Mouse (Mus musculus) olfactory bulb, adult 2 months (tissue): ENCODE measurements around the gene Rps6ka5. TPM values are rescaled to one million over a fixed set of nuclear protein-coding genes. Genes with fewer than 3 reads are reported as not detected.

Experiments
- H3K27ac ChIP-seq: fragments of 200-500 bp; 2 replicates; pipeline ENCODE4 v1.5.1; 2012; ENCODE audit warnings: low read depth, low read length; ENCODE audit not compliant: insufficient read depth
- H3K4me1 ChIP-seq: fragments of 200-500 bp; 2 replicates; pipeline ENCODE4 v1.6.1; 2012; ENCODE audit warnings: low read length; ENCODE audit not compliant: control insufficient read depth, insufficient read depth
- H3K4me3 ChIP-seq: fragments of 200-500 bp; 2 replicates; pipeline ENCODE4 v1.5.1; 2012; ENCODE audit warnings: mild to moderate bottlenecking, low read depth, low read length, moderate library complexity; ENCODE audit not compliant: insufficient read depth
- CTCF ChIP-seq: fragments of 200-500 bp; IDR thresholded peaks from 2 replicates; pipeline ENCODE4 v1.5.1; 2012; ENCODE audit warnings: low read depth, mild to moderate bottlenecking, low read length, moderate library complexity; ENCODE audit not compliant: insufficient read depth
- POLR2A ChIP-seq: fragments of 200-500 bp; IDR thresholded peaks from 2 replicates; pipeline ENCODE4 v1.6.1; 2012; ENCODE audit warnings: mild to moderate bottlenecking, low read depth, low read length, moderate library complexity; ENCODE audit not compliant: insufficient read depth
- WGBS: fragments of 180-500 bp; shearing (Covaris S2); methylation state at CpG from one replicate; pipeline ENCODE4 v1.1.7; 2018; 5-methylcytosine and 5-hydroxymethylcytosine counted together
- polyA plus RNA-seq: library from polyadenylated mRNA; stranded (reverse); fragments of >200 nt; gene quantifications from 2 replicates; pipeline ENCODE4 v1.2.4, GENCODE M21; 2012; ENCODE audit warnings: low replicate concordance; ENCODE audit not compliant: missing spikeins, insufficient read depth, insufficient read length

Rps6ka5 gene
- polyA plus RNA-seq, 1 experiment = not detected

DNA sequence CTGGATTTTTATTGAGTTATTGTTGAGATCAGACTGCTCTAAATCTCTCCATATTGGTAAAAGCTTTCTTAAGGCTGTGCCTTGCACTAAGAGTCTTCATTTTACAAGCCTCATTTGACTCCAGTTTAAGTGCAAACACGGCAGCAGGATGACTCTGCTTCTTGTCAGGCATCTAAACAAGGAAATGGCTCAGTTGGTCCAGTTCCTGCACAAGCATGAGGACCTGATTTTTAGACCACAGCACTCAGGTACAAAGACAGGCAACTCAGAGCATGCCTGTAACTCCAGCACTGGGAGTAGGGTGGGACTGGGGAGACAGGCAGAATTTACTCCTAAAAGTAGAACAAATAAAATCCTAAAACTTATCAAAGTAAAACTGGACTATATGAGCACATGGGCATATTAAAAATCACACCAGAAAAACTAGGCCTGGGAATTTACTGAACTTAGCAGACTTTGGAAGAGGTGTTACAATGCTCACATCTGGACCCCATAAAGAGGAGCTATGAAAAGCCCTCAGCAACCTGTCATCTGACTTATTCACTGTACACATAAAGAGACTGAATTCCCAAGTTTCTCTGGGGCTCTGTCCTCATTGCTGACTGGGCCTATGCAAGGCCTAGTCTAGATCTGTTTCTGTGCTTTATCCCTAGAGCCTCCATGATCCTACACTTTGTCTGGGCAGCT is 99.6 kb downstream of the Rps6ka5 start:
- no peak for TF ChIP-seq POLR2A
- no peak for TF ChIP-seq CTCF
- Histone ChIP-seq H3K27ac (no peak overlapping the region), H3K4me3 (no peak overlapping the region), H3K4me1 (no peaks in the 10 kb centered on the region)
- WGBS = 59% methylated on average over 1 of the region's 1 CpGs

DNA sequence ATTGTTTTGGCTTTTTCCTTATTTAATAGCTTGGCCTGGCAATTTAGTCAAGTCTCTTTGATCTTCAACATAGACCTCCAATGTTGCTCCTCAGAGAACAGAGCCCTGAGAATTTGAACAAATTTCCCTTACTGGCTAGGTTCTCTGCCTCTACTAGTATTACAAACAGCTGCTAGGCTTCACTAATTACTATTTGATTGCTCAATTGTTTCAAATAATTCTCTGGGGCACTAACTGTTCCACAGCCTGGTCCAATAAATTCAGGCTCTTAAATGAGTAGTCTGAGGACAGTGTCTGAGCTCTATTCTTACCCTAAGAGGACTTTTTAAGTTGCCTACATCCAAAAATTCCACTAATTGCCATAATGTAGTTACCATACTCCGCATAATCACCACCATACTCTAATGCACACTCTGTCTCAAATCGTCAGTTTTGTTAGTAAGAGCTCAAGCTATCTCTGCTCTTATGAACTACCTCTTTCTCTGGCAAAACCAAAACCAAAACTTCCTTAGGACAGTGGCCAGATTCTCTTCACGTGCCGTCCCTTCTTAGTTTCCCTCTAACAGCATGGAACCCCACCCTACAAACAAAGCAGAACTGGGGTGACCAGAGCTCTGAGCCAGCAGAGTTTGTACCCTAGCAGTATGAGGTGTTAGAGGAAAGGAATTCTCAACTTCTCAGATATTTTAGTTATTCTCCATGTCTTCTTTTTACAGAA is 100.4 kb downstream of the Rps6ka5 start:
- no peak overlapping the region for H3K4me3 ChIP-seq
- WGBS = 60% methylated on average over 4 of the region's 4 CpGs
- no peak overlapping the region for H3K27ac ChIP-seq
- no peaks in the 10 kb centered on the region for H3K4me1 ChIP-seq
- no peak for TF ChIP-seq POLR2A

DNA sequence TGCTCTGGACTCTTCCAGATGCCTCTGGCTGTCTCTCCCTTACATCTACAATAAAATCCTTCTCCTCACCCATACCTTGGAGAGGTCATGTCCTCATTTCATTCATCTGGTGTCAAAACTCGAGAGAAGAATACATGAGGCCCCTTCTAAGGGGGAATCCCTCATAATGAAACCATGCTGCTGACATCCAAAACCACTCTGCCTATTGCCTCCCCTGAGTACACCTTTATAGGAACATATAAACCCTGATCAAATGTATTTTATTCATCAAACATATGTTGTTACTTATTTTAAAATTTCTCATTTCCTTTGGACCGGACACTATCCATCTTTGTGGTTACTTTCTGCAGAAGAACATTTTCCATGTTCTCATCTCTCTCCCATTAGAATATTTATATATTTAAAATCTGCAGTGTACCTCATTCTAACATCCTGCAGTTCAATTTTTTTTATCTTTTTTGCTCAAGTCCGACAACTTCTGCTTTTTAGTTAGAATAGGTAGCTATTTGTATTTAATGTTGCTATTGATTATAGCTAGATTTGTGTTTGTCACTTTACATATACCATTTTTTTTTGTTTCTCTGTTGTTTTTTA is 101.8 kb downstream of the Rps6ka5 start:
- Histone ChIP-seq H3K4me3 (no peak overlapping the region), H3K27ac (no peak overlapping the region), H3K4me1 (no peaks in the 10 kb centered on the region)
- WGBS = 89% methylated on average over 3 of the region's 3 CpGs
- TF ChIP-seq POLR2A (no peak), CTCF (no peak)

DNA sequence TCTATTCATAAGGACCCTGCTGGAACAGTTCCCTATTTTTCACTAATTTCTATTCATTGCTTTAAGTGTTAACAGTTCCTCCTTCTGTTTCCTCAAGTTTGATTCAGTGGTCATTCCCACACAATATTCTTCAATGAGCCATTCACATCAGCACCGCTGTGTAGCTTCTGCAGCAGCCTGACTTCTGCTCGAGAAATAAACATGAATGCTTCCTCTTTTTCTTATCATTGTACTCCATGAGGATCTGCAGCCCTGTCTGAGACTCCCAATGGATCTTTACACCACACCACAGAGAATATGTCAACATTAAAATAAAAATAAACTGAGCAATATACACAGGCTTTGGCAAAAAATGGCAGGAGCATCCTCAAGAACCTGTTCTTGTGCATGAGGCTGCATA is 111.5 kb downstream of the Rps6ka5 start:
- TF ChIP-seq POLR2A (no peak), CTCF (no peak)
- no peaks in the 10 kb centered on the region for H3K4me1 ChIP-seq
- H3K27ac ChIP-seq = no peak overlapping the region
- no peak overlapping the region for H3K4me3 ChIP-seq
- 46% methylated on average over 2 of the region's 2 CpGs for WGBS

DNA sequence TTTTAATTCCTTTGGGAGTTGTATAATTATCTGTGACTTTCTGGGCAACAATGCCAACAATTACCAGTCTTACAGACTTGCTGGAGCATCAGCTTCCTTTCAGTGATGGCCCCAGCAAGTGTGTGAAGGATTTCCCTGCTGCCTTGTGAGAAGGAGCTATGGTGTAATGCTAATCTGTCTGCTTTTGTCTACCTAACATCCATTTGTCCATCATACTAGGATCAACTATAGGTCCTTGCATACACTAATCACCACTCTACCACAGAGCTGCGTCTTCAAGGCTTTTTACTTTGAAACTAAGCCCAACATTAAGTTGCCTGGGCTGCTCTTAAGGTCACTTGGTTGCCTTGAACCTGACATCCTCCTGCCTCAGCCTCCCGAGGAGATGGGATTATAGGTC is 112.9 kb downstream of the Rps6ka5 start:
- H3K27ac ChIP-seq = no peak overlapping the region
- H3K4me1 ChIP-seq = no peaks in the 10 kb centered on the region
- 93% methylated on average over 2 of the region's 2 CpGs for WGBS
- no peak for TF ChIP-seq POLR2A
- no peak for TF ChIP-seq CTCF
- H3K4me3 ChIP-seq = no peak overlapping the region

DNA sequence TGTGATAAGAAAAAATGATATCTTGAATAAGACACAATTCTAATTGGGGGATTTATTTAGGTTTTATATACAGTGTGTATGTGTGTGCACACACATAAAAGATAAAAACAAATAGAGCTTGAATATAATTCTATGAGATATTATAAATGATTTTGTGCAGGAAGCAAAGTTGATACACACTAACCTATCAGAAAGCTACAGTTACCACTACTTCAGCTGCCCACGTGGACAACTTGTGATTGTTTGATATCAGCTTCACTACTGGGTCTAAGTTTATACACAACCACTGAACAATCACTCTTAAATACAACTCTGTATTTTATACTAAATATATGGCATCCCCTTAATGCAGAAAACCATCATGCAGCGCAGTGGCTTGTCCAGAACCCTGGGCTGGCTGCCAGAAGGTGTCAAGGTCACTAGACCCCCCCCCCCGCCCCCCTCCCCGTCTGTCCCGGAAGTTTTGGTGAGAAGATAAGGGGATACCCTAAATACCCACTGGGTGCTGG is 113.5 kb downstream of the Rps6ka5 start:
- no peak overlapping the region for H3K4me3 ChIP-seq
- 80% methylated on average over 5 of the region's 5 CpGs for WGBS
- no peak for TF ChIP-seq CTCF
- no peak for TF ChIP-seq POLR2A
- H3K27ac ChIP-seq = no peak overlapping the region
- no peaks in the 10 kb centered on the region for H3K4me1 ChIP-seq

DNA sequence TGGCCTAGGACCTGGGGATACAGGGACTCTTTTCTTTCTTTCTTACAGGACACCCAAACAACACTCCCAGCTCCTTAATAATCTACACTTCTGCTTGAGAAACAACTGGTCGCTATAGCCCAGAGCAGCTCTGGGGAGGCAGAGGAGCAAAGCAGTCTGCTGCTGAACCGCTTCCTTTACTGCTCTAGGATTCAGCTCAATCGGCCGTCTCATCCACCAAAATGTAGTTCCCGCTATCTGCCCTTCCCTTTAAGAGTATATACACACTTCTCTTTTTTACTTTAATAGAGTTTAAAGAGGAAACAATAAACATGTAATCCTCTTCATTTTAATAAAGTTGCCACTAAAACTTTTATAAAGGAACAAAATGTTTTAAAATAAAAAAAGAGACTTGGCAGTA is 117.0 kb downstream of the Rps6ka5 start:
- Histone ChIP-seq H3K27ac (no peak overlapping the region), H3K4me3 (no peak overlapping the region), H3K4me1 (no peaks in the 10 kb centered on the region)
- WGBS = 91% methylated on average over 5 of the region's 5 CpGs
- no peak for TF ChIP-seq POLR2A
- no peak for TF ChIP-seq CTCF

DNA sequence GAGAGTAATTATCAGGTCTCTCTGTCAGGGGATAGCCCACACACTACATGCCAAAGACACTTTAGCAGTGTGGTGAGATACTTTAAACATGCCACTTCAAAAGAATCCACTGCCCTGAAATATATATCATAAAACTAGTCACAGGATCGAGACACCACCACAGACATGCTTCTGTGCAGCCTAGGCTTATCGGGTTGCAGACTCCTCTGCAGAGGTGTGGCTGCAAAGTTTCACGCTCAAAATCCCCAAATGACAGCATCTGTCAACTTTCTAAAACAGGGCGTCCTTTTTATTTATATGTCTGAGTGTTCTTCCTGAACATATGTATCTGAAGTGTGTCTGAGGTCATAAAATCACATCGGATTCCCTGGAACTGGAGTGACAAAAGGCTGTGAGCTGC is 117.7 kb downstream of the Rps6ka5 start:
- Histone ChIP-seq H3K4me1 (no peaks in the 10 kb centered on the region), H3K27ac (no peak overlapping the region), H3K4me3 (no peak overlapping the region)
- WGBS = 89% methylated on average over 5 of the region's 5 CpGs
- no peak for TF ChIP-seq POLR2A
- TF ChIP-seq CTCF = no peak

DNA sequence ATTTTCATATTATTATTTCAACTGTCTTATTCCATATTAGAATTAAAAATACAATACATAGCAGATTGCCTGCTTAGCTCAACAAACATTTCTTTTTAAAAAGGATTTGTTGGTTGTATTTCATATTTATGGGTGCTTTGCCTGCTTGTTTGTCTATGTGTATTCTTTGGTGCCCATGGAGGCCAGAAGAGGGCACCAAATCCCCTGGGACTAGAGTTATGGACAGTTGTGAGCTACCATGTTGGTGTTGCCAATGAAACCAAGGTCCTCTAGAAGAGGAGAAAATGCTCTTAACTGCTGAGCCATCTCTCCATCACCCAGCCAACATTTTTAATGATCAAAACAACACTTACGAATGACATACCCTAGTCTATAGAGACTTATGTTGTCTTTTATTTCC is 120.0 kb downstream of the Rps6ka5 start:
- no peaks in the 10 kb centered on the region for H3K4me1 ChIP-seq
- TF ChIP-seq POLR2A = no peak
- TF ChIP-seq CTCF = no peak
- WGBS = 98% methylated on average over 1 of the region's 1 CpGs
- no peak overlapping the region for H3K4me3 ChIP-seq
- no peak overlapping the region for H3K27ac ChIP-seq
